Mouse (Mus musculus) limb, embryonic 14.5 days (tissue): ENCODE measurements around the gene Cend1. TPM values are rescaled to one million over a fixed set of nuclear protein-coding genes. Genes with fewer than 3 reads are reported as not detected.

Experiments used
- ATAC-seq: fragments of 200-750 bp; cut with Nextera tagmentation; 2 replicates; pipeline ENCODE4 v1.8.0; 2017; ENCODE audit warnings: low read depth, moderate number of reproducible peaks, moderate TSS enrichment; ENCODE audit not compliant: low FRiP score
- DNase-seq: peaks from one replicate; pipeline ENCODE4 v3.0.0-alpha.2; 2015; ENCODE audit warnings: low spot score
- H3K27ac ChIP-seq: fragments of 300-500 bp; sonication (generic); replicated peaks from 2 replicates; pipeline ENCODE4 v1.5.1; 2014; ENCODE audit warnings: low read depth, mild to moderate bottlenecking, low read length, moderate library complexity, mixed read lengths
- H3K27me3 ChIP-seq: fragments of 300-500 bp; sonication (generic); 2 replicates; pipeline ENCODE4 v1.6.1; 2014; ENCODE audit warnings: low read length, mixed read lengths; ENCODE audit not compliant: control insufficient read depth, insufficient read depth
- H3K36me3 ChIP-seq: fragments of 300-500 bp; sonication (generic); 2 replicates; pipeline ENCODE4 v1.6.1; 2014; ENCODE audit warnings: mild to moderate bottlenecking, low read length, moderate library complexity, mixed read lengths; ENCODE audit not compliant: control insufficient read depth, insufficient read depth
- H3K4me1 ChIP-seq: fragments of 300-500 bp; sonication (generic); 2 replicates; pipeline ENCODE4 v1.6.1; 2014; ENCODE audit warnings: antibody characterized with exemption, low read length, mixed read lengths; ENCODE audit not compliant: control insufficient read depth, insufficient read depth
- H3K4me2 ChIP-seq: fragments of 300-500 bp; sonication (generic); replicated peaks from 2 replicates; pipeline ENCODE4 v1.6.1; 2014; ENCODE audit warnings: low read depth, mild to moderate bottlenecking, low read length, moderate library complexity; ENCODE audit not compliant: severe bottlenecking
- H3K4me3 ChIP-seq: fragments of 300-500 bp; sonication (generic); replicated peaks from 2 replicates; pipeline ENCODE4 v1.5.1; 2014; ENCODE audit warnings: low read length
- H3K9ac ChIP-seq: fragments of 300-500 bp; sonication (generic); 2 replicates; pipeline ENCODE4 v1.6.1; 2014; ENCODE audit warnings: mild to moderate bottlenecking, low read depth, low read length, moderate library complexity; ENCODE audit not compliant: severe bottlenecking
- H3K9me3 ChIP-seq: fragments of 300-500 bp; sonication (generic); 2 replicates; pipeline ENCODE4 v1.6.1; 2016; ENCODE audit warnings: low read length; ENCODE audit not compliant: control insufficient read depth
- POLR2A ChIP-seq: fragments of 200-500 bp; IDR thresholded peaks from 2 replicates; pipeline ENCODE4 v1.8.0; 2012; ENCODE audit warnings: inconsistent platforms, mild to moderate bottlenecking, moderate library complexity, borderline replicate concordance; ENCODE audit not compliant: insufficient read depth, insufficient read length; ENCODE audit errors: extremely low read depth
- WGBS: fragments of 180-500 bp; shearing (Covaris S2); extraction: QIAGEN DNeasy Blood & Tissue Kit; methylation state at CpG from one replicate; pipeline ENCODE4 v1.1.7; 2014; 5-methylcytosine and 5-hydroxymethylcytosine counted together
- polyA plus RNA-seq, 2 experiments: library from polyadenylated mRNA; depleted of rRNA in 1 of 2; stranded (reverse) in 1 of 2; unstranded in 1 of 2; fragments of >200 nt; fragmentation: Nextera tagmentation in 1 of 2; extraction: Ambion mirVana in 1 of 2; gene quantifications; 2 replicates each; pipeline versions ENCODE4 v1.2.1 to v1.2.3; 2012 to 2014

Gene Cend1
- polyA plus RNA-seq, 2 experiments, result 0.66 to 1.8 TPM

DNA sequence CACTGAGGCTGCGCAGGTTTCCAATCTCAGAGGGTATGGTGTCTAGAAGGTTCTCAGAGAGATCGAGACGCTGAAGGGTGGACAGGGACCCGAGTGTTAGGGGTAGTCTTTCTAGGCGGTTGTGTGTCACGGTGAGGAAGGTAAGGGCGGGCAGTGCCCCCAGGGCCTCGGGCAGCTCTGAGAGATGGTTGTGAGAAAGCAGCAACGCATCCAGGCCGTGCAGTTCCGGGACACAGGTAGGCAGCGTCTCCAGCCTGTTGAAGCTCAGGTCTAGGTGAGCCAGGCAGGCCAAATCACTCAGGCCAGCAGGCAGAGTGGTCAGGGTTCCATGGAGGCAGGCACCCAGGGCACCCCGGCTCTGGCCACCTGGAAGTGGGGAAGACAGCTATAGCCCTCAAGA is 12.9 kb upstream of the Cend1 start:
- H3K36me3 ChIP-seq, result peaks cover 23% of the 10 kb centered on the region
- H3K27me3 ChIP-seq, result no peaks in the 10 kb centered on the region
- peak overlapping the region; percentile 81; the same call in 1 of the 2 replicates for H3K4me2 ChIP-seq
- H3K9me3 ChIP-seq, result no peaks in the 10 kb centered on the region
- H3K9ac ChIP-seq, result peak overlapping the region; percentile 57; the same call in 1 of the 2 replicates
- no peak overlapping the region for H3K27ac ChIP-seq
- peak overlapping the region; percentile 45; the same call in 1 of the 2 replicates for H3K4me3 ChIP-seq
- peaks cover 19% of the 10 kb centered on the region for H3K4me1 ChIP-seq
- ATAC-seq, result no peak
- no peak for DNase-seq
- TF ChIP-seq POLR2A, result no peak
- whole genome bisulfite sequencing, result 87% methylated on average over 13 of the region's 13 CpGs

DNA sequence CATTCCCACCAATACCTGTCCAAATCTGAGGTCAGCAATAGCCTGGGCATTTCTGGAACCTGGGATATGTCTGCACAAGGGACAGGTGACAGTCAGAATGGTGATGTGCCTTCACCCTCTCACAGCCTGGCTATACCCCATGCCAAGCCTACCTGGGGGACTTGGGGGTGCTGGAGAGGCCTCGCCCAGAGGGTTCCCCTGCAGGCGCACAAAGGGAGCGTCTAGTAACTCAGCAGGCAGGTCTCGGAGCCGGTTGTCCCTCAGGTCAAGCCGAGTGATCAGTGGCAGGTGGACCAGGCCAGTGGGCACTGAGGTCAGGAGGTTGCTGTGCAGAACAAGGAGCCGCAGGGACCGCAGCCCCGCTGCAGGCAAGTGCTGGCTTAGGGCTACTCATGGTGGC is 12.2 kb upstream of the Cend1 start:
- Histone ChIP-seq H3K4me2 (no peak overlapping the region), H3K36me3 (peaks cover 23% of the 10 kb centered on the region), H3K27me3 (no peaks in the 10 kb centered on the region), H3K9ac (no peak overlapping the region), H3K4me3 (no peak overlapping the region), H3K9me3 (no peaks in the 10 kb centered on the region), H3K4me1 (peaks cover 25% of the 10 kb centered on the region), H3K27ac (no peak overlapping the region)
- no peak for ATAC-seq
- TF ChIP-seq POLR2A, result no peak
- no peak for DNase-seq
- WGBS, result 91% methylated on average over 9 of the region's 9 CpGs

DNA sequence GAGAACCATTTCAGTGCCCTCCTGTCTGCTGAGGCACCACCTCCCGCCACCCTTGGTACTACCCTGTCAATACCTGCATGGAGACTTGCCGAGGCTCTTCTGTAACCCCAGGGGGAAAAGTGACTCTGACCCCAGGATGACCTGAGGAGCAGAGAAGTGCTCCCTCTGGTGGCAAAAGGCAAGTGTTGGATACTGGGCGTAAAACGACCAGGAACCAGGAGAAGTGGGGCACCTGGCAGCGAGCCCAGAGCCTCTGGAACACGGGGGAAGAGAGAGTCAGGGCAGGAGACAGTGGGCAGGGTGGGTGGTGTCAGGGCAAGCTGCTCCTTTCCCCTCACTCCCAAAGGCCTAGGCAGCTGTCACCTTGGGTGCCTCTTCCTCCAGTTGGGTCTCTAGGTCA is 11.3 kb upstream of the Cend1 start:
- Histone ChIP-seq H3K36me3 (peaks cover 23% of the 10 kb centered on the region), H3K27me3 (no peaks in the 10 kb centered on the region), H3K27ac (no peak overlapping the region), H3K4me3 (no peak overlapping the region), H3K9me3 (no peaks in the 10 kb centered on the region), H3K4me1 (peaks cover 31% of the 10 kb centered on the region), H3K4me2 (no peak overlapping the region), H3K9ac (no peak overlapping the region)
- DNase-seq (peak; percentile 47), ATAC-seq (no peak)
- TF ChIP-seq POLR2A, result no peak
- WGBS, result 28% methylated on average over 6 of the region's 6 CpGs

DNA sequence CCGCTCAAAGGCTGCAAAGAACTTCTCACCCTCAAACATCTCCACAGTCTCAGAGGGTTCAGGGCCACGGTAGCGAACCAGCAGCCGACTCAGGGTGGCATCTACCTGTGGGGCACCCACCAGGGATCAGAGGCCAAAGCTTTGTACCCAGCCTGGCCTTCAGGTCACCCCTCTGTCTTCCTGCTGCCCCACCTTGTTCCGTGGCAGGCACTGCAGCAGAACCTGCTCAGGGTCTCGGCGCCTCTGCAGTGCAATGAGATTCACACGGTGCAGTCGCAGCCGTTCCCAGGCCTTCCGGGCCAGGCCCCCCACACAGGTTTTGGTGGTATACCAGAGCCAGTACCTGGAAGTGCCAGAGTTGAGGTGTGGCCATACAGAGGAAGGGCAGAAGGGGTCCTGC is 10.5 kb upstream of the Cend1 start:
- DNase-seq, result no peak
- Histone ChIP-seq H3K27me3 (no peaks in the 10 kb centered on the region), H3K27ac (no peak overlapping the region), H3K9ac (no peak overlapping the region), H3K4me2 (no peak overlapping the region), H3K36me3 (peaks cover 23% of the 10 kb centered on the region), H3K9me3 (no peaks in the 10 kb centered on the region), H3K4me3 (no peak overlapping the region), H3K4me1 (peaks cover 34% of the 10 kb centered on the region)
- WGBS, result 93% methylated on average over 11 of the region's 11 CpGs
- no peak for TF ChIP-seq POLR2A
- no peak for ATAC-seq

DNA sequence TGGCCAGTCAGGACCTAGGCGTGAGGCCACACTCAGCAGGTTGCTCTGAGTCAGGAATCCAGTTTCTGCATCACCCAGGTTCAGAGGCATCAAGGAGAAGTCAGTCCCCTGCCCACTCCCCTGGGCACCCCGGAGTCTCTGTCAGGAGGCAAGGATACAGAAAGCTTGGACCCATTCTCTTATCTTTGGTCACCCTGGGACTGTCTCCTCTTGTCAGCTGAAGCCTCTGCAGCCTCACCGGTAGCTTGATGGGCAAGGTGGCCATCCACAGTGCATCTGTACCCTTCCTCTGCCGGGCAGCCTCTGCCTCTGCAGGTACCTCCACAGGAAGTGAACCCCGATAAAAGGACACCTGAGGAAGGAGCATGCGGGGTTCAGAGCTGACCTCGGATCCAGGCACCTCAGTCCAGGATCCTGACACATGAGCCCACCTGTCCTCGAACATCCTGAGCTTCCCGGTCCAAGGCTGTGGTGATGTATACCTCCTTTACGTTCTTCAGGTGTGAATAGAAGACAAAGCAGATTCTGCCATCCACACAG is 9.9 kb upstream of the Cend1 start:
- DNase-seq (no peak), ATAC-seq (no peak)
- Histone ChIP-seq H3K4me3 (no peak overlapping the region), H3K9ac (no peak overlapping the region), H3K4me1 (peaks cover 35% of the 10 kb centered on the region), H3K27me3 (no peaks in the 10 kb centered on the region), H3K27ac (no peak overlapping the region), H3K9me3 (no peaks in the 10 kb centered on the region), H3K36me3 (peaks cover 23% of the 10 kb centered on the region), H3K4me2 (no peak overlapping the region)
- 94% methylated on average over 10 of the region's 10 CpGs for WGBS
- TF ChIP-seq POLR2A, result no peak
